Mouse (Mus musculus): Measurements from ENCODE around the gene Adprhl2.

Gene Adprhl2

DNA sequence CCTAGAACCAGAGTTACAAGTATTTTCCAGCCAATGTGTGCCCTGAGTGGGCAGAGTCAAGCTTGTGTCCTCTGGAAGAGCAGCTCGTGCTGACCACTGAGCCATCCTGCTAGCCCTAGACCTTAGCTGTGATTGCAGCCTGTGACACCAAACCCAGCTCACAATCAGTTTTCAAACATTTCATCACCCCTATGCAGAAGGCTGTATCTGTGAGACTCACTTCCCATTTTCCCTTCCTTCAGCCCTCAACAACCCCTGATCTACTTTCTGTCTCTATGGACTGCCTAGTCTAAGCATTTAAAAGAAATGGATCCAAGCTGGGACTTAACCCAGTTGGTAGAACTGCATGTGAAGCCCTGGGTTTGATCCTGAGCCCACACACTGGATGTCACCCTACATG is 16.1 kb downstream of the Adprhl2 start:
- no peak for DNase-seq

DNA sequence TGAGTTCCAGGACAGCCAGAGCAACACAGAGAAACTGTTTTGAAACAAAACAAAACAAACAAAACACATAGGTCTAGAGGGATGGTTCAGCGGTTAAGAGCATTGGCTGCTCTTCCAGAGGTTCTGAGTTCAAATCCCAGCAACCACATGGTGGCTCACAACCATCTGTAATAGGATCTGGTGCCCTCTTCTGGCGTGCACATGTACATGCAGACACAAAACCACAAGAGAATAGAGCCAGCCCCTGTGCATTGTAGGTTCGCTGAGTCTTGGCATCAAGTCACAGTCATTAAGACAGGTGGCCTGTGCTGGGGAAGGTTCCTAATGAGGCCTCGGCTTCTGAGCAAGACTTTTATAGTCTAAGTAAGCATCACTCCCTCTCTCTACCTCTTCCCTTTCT is 17.6 kb downstream of the Adprhl2 start:
- no peak for DNase-seq

DNA sequence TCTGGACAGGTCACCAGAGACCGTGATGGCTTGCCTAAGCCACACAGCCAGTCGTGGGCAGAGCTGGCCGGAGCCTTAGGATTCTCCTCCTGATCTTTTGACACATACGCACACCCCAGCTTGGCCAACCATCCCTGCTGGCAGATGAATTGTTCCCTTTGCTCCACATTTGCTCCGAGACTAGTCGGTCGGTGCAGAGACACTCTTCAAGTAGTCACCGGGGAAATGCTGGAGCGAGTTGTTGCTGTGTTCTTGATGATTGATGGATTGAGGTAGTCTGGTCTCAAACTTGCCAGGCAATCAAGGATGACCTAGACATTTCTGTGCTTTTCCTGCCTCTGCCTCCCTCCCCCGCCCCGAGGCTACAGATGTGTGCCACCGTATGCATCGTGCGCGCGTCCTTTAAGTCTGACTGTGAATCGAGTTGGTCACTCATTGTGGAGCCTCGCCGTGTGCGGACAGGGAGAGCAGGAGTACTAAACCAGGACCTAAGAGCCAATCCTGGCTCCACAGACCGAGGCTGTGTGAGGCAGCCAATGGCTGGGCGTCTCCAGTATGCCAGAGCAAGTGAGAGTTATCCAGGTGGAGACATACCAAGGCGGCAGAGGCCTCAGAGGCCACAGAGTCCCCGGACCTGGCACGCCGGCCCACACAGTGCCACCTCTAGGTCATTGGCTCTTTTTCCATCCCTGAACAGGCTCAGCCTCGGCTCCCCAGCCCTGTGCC is 19.8 kb downstream of the Adprhl2 start:
- peak in 1 of 2 experiments; percentile 54 for DNase-seq

DNA sequence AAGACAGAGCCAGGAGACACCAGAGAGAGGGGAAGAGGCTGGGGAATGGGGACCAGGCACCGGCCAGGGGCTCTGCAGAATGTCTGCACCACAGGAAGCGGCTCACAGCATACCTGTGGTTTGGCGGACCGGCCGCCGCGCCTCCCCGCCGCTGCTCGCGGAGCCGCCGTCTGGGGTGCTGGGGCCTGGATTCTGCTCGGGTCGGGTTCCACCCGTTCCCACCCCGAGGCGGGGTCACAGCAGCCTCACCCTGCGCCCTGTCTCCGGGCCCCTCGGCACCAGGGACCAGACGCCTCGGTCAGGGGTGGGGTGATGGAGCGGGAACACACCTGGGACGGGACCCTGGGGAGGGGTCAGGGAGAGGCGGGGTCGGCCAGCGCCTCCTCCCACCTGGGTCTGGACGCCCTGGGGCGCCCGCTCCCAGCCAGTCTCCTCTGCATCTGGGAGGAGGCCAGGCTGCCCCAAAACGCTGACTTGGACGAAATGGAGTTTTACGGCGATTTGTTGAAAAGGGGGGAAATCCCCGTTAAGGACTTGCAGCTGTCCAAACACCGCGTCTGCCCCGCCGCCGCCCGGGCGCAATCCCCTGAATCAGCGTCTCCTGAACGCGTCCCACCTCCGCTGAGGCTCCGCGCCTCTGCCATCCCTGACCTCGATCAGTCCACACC is 20.5 kb downstream of the Adprhl2 start:
- peak in 1 of 2 experiments; percentile 61 for DNase-seq

DNA sequence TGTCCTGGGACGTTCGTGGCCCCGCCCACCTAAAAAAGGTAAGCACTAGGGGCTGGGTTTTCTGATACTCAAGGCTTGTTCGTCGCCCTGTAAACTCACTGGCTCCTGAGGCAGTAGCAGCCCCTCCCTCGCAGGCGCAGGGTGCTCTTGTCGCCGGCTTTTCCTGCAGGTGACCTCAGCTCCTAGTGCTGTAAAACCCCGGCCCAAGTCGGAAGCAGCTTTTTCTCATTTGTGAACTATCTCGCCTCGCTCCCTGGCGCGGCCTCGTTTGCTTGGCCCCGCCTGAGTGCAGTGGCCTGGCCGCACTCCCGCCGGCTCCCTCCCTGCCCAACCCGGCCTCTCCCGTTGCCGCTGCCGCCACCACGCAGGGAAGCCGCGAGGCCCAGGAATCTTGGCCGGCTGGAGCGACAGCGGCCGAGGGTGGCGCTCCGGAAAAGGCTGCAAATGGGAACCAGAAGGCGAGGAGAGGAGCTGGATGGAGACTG is 24.8 kb downstream of the Adprhl2 start:
- peak; percentile 82 to 88 for DNase-seq

DNA sequence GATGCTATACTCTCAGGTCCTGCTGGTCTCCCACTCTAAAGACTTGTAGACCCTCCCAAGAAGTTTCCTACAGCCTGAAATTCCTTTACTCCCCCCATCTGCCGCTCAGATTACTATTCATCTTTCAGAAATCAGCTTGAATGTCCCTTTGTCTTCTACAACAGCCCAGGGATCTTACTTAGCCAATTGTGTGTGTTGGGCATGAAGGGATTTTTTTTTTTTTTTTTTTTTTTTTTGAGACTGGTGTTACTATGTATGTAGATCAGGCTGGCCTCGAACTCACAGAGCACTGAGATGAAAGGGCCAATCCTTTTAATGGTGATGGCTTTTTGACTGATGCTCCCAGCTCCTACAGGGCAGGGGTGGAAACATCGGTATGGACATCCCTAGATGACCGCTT is 25.6 kb downstream of the Adprhl2 start:
- no peak for DNase-seq

DNA sequence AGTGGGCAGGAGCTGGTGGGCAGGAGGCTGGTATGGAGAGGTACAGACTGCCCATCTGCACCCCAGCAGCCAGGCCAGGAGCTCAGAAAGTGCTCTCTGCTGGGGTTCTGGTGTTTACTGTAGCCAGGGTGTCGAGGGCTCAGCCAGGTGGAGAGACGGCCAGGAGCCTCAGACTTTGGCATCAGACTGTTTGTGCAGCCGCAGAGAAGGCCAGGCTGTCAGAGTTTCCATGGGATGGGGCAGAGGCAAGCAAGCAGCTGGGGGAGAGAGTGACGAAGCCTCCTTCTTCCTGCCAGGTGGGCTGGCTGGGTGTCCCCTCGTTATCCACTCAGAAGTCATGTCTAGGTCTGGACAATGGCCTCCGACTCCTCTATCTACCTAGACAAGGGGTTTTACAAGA is 26.4 kb downstream of the Adprhl2 start:
- DNase-seq: no peak

DNA sequence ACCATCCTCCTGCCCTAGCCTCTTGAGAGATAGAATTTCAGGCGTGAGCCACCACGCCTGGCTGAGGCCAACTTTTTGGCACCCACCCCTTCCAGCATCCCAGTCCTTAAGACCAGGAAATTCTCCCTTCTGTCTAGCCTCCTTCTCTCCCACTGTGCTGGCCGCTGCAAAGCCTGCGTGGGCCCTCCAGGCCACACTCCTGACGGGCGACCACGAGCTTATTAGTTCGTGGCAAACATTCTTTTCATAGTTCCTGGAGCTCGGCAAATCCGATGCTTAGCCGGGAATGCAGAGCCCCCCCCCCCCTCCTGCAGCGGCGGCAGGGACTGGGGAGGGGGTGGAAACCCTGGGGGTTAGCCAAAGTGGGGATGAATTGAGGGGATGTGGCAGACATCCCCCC is 30.3 kb downstream of the Adprhl2 start:
- DNase-seq: no peak

DNA sequence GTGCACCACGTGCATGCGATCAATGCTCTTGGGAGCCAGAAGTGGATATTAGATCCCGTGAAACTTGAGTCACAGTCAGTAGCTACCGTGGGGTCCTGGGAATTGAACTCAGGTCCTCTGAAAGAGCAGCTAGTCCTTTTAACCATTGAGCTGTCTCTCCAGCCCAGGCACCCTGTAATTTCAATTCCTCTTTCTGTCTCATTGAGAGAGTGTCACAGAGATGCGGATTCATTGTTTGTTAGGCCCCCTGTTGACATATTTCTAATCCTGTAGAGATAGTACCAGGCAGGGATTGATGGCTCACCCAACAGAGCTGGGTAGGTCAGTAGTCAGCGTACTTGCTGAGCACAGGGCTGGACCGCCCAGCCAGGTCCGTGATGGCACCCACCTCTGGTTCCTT is 31.2 kb downstream of the Adprhl2 start:
- DNase-seq: no peak

DNA sequence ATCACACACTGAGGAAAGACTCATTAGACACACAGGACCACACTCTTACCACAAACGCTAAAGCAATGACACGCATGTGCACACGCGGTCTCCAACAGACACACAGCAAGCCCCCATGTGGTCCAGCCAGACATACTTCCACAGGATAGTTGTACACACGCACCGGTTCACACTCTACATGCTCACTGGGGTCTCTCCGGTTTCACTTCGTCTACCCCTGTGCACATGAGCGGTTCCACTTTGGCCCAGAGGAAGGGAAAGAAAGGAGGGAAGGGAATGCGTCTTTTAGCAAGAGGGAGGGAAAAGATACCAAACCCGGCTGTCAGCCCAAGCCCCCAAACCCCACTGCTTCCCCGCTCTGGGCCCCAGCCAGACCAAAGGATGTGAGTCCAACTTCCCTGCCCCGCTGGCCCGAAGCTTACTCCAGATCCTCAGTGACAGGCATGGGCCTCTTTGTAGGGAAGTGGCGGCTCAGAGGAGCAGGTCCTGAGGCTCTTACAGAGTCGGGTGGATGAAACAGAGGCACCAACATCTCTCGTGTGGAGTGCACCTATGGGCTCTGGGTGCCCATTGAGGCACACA is 33.3 kb downstream of the Adprhl2 start:
- peak; percentile 53 to 57 for DNase-seq

DNA sequence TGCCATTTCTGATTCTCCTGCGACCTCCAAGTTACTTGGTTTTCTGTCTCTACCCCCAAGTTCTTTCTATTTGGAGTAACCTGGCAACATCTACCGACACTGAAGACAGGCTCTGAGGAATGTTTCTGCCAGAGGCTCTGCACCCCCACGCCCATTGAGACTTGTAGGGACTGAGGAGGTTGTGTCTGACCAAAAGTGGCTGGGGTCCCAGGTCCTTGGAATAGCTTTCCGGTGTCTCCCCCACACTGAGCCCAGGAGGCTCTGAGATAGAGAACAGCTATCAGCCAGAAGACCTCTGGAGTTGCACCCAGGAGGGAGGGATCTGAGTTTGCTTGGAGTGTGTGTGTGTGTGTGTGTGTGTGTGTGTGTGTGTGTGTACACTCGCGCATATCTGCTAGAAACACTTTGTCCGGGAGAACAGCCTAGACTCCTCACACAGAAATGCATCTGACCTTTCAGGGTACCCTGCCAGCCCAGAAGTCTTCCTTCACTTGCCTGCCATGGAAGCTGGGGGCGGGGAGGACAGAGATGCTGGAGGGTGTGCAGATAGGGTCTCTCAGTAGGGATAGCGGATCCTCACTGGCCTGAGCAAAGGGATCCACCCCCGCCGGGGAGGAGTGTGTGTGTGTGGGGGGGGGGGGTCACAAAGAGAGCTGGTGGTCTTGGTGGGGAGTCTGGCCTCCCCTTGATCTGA is 34.1 kb downstream of the Adprhl2 start:
- DNase-seq: peak; percentile 47 to 64

DNA sequence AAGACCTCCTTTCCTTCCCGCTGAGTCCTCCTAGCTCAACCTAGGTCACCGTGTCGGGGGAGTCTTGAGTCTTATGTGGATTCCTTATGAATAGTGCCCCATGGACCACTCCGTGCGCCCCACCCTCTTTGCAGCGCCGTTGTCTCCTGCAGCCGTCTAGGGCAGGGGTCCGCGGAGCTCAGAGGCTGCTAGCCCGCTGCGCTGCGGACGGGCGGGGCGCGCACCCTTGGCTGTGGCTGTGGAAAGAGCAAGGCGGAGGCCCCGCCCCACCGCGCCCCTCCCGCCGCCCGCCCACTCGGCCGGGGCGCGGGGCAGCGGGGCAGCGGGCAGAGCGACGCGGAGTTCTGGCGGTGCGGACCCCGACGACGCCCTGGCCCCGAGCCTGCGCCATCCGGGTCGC is 35.0 kb downstream of the Adprhl2 start, which contains the start of gene Col8a2:
Col8a2 (plus strand) TSS at position 302 of the 400 bp plus-strand sequence.
- peak; percentile 66 to 73 for DNase-seq

DNA sequence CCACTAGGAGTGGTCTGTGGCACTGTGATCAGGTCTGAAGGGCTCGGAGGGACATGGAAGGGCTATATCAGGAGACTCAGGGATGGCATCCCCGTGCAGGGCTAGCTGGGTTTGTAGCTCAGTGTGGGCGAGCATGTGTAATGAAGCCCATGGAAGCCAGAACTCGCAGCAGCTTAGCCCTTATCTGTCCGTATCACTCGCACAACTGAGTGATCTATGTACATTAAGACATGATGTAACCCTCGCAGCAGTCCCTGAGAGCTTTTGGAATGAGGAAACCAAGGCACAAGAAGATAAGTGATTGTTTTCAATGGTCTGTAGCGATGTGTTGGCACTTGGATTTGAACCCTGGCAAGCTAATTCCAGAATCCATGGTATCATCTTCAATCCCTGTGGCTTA is 37.9 kb downstream of the Adprhl2 start:
- DNase-seq: no peak

DNA sequence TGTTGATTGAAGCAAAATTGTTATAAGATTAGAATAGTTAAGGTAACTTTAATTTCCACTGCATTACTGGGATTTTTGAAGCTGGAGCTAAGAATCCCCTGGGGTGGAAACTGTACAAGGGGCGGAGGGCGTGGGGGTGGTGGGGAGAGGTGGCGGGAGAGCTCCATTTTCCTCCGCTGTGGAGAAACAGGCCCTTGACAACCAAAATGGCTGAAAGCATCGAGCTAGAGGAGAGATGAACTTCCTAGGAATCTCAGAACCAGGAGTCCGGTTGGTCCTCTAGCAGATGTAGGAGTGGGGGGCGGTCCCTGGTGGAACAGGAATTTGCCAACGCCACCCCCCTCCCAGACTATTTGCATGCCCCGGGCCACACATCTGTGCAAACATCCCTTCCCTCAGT is 39.8 kb downstream of the Adprhl2 start:
- DNase-seq: no peak

DNA sequence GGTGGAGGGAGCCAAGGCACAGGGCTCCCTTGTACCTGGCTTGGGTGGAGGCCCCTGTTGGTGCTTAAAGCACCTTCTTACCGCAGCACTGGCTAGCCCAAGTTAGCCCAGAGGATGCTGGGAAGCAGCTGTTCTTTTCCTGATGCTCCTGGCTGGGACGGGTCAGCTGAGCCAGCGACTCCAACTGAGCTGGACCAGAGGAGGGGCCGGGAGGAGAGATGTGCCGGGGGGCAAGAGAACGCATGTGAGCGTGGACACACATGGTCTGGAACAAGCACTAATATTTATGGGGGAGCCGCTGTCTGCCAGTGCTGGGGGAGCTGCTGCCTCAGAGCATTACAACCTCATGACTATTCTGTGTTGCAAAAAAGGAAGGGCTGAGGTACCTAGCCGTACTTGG is 42.5 kb downstream of the Adprhl2 start:
- no peak for DNase-seq

DNA sequence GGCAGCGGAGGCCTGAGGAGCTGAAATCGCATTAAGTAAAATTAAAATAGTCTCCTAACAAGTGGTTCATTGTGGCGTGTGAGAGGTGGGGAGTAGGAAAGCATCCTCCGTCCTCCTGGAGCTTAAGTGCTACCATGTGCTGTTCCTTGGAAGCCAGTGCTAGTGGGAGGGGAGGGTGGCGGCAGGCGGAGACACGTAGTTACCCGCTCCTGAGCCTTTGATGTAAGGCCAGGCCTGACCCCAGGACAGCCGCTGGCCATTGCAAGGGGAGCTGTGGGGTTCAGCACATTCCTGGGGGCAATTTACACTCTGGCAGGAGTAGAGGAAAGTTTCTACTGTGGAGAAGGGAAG is 43.0 kb downstream of the Adprhl2 start:
- DNase-seq: no peak

DNA sequence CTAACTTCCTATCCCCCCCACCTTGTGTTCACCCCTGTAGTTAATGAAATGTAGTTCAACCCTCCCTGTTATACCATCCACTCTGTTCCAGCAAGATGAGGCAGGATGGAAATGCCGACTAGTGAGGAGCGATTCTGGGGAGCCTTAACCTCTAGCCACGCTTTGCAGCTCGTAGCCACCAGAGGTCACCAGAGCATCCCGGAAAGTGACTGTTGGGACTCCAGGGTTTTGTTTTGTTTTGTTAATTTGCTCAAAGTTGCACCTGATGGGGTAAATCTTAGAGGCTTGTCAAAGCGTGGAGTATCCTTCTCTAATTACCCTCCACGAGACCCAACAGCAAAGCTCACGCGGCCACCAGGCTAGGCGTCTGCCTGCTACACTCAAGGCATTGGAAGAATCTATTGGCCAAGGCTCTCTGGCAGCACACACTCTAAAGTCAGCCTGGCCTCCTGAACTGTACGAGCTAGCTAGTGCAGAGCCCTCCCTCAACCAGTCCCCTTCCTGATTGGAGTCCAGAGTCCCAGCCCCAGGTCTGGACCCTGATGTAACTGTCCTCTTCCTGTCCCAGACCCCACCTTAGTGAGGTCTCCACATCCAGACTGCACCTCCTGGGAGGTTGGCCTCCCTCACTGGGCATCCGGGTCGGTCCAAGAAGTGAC is 43.5 kb downstream of the Adprhl2 start:
- DNase-seq: peak; percentile 77 to 79

DNA sequence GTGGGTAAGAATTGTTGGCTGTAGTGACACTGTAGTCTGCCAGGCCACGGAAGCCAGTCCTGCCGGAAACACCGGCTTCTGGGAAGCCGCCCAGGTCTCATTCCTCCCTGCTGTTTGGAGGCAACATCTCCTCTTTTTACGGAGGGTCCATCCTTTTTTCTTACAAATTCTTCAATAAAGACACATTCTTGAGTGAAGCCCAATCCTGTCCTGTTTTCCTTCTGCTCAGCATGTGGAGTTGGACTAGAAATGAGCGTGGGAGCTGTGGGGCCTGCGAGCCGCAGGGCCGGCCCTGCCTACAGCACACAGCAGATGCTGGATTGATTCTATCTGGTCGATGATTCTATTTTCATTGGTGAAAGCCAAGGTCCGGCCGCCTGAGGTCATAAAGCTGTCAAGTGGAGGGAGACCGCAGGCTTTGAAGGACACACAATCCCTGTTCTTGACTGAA is 45.8 kb downstream of the Adprhl2 start:
- DNase-seq: peak; percentile 66 to 72

DNA sequence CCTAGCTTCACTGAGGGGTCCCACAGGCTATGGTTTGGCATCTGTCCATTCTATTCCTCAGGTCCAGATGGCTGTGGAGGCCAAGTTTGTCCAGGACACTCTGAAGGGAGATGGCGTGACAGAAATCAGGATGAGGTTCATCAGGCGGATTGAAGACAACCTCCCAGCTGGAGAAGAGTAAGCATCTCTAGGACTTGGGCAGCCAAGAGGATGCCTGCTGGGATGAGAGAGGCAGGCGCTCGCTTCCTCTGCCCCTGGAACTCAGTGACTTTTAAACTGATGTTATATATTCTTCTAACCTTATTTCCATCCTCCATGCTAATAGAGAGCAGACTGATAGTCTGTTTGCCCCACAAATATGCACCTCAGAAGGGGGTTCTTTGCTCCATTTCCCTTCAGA is 46.4 kb downstream of the Adprhl2 start:
- DNase-seq: no peak

DNA sequence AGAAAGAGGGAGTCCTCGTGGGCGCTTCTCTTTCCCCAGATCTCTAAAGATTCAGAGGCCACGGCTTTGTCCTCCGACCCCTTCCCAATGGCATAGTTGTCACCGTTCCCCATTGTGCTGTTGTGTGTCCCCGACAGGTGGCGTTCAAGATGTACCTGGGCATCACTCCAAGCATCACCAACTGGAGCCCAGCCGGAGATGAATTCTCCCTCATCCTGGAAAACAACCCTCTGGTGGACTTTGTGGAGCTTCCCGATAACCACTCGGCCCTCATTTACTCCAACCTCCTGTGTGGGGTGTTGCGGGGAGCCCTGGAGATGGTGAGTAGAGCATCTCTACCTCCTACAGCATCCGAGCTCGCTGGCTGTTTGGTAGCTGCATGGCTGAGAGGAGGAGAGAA is 47.8 kb downstream of the Adprhl2 start:
- no peak for DNase-seq

DNA sequence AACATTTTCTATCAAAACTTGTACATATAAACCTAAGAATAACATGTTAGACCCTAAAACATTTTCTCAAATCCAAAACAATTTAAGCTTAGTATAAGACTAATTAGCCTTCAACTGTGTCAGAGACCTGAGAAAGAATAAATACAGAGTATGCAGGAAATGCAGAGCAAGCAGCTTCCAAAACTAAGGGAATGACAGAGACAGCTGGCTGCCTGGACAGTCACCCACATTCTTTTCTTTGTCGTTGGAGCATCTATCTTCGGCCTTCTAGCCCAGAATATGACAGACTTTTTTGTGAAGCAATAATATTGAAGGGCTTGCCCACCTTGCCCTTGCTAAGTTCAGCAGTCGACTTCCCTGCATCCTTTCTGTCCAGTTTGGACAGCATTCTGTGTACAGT is 52.2 kb downstream of the Adprhl2 start:
- no peak for DNase-seq
